Mouse (Mus musculus): ENCODE results near the gene Sema4f.
A peak's percentile ranks its signal among the peaks of the same experiment; 100 is the strongest.

Sema4f gene

DNA sequence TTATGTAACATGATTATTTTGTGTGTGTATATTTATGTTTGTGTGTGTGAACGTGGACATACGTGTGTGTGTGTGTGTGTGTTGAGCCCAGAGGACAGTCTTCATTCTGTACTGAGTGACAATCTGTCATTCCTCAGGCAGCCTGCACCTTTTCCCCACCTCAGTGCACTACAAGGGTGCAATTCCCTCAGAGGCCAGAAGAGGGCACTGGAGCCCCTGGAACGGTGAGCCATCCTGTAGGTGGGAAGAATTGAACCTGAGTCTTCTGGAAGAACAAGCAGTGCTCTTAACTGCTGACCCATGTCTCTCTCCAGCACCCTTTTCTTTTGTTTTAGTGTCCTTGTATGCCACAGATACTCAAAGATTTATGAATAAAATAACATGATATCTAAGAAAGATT, 23.7 kb downstream of the Sema4f start:
- DNase-seq (ENCODE audit: low spot score) = peak; percentile 68

DNA sequence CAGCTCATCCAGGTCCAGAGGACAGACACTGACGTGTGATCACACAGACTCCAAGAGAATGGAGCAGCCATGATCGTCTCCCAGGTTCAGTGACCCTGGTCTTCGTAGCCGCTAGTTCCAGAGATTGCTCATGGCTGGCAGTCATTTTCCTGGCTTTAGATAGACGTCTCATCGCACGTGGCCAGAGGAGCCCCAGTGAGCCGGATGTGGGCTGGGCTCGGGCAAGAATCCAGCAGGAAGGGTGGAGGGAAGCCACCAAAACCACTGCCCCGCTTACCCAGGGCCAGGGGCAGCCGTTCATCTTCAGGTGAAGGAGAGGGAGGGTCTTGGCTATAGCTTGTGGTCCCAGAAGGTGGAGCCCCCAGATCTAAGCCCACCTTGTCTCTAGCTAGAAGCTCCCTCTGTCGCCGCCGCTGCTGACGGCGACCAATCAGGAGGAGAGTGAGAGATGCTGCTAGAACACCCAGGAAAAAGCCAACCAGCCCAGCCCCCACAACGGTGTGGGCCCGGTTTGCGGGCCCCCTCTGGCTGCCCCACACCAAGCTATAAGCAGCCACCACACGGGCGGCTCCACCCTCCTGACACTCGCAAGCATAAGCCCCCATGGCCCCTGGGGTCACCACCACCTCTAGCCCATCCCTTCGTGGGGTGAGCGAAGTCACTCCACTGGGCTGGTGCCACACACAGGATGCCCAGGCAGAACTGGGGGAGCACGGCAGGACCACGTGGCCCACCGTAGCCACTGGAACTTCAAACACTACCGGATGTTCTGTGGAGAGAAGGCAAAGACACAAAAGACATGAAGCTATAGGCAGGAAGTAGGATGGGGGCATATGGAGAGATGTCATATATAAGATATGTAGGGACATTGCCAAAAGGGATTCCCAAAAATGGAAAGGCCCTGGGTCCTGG, 26.0 kb downstream of the Sema4f start:
- peak; percentile 29 for DNase-seq (ENCODE audit: low spot score)

DNA sequence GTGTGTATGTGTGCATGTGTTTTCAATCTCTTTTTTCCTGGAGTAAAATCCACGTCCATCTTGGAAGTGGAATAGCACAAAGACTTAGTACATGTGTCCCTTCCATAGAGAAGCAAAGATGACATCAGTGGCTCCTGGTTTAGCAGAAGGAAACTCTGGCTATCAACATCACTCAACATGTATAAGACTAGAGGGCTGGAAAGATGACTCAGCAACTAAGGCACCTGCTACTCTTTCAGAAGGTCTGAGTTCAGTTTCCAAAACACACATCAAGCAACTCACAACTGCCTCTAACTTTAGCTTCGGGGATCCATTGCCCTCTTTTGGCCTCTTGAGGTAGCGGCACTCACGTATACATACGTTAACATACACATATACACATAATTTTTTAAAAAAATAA, 28.3 kb downstream of the Sema4f start:
- DNase-seq (ENCODE audit: low spot score) = no peak

DNA sequence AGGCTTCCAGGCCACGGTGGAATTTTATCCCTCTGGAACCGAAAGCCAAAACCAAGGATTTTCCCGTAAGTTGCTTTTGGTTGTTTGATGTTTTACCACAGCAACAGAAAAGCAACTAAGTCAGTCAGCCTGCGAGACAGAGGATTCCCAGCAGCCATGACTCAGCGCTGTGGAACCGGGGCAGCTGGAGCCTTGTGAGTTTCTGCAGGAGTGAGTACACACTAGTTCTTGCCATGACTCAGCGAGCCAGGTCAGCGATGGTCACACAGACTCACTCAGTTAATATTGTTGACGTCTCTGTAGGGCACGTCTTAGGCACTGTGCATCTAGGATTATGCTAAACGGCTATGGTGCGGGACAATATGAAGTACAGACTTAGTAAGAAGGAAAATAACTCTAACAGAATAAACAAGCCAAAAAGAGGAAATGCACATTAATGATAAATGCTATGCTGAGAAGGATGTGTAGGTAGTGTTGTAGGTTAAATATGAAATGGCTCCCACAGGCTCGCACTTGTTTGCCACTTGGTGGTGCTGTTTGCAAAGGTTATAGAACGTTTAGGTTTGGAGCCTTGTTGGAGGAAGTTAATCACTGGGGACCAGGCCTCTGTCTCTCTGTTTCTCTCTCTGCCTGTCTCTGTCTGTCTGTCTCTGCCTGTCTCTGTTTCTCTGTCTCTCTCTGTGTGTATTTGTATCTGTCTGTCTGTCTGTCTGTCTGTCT, 30.3 kb downstream of the Sema4f start:
- peak; percentile 34 for DNase-seq (ENCODE audit: low spot score)

DNA sequence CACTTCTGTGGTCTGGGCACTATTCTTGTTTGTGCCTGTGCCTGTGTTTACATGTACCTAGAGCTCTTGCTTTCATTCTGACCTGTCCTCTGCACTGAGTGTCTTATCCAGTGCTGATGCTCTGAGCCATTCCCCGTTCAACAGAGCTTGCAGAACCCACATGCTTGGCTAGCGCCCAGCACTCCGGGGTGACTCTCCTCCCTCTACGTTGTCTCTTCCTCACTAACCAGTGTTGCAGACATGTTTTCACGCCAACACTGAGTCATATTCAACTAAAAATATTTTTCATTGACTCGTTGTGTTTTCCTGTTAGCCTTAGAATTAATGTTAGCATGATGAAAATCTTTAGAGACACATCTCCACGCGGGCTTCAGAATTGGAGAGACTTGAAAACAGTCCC, 31.5 kb downstream of the Sema4f start:
- DNase-seq (ENCODE audit: low spot score) = no peak

DNA sequence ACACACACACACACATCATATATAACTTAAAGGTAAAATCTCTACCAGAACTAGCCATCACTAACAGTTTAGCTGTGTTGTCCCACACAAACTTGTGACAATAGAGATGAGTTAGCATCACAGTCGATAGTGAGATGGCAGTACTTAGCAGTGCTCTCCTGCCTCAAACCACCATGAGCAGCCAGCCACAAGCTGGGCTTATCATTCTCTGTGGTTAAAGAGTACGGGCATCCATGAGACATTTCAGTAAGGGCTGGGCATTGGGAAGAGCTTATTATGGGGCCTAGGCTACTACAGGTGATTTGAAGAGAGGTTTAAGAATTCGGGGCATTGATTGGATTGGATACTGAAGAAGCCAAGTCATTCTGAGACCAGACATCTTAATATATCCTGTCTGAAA, 32.6 kb downstream of the Sema4f start:
- no peak for DNase-seq (ENCODE audit: low spot score)

DNA sequence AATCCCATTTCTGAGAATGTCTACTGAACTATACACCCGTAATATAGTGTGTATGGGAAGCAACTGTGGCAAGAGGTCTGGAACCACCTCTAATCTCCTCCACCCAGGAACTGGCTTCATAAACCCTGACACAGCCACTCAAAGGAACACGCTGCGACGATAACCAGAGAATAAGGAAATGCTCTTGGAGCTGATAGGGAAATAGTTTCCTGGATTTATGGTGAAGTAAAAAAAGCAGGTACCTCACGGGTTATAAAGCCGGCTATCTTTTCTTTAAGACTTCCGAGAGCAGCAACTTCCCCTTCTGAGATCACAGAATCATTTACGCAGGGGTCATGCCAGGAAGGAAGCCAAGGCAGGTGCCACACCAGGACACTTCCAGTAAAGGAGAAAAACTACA, 37.0 kb downstream of the Sema4f start:
- no peak for DNase-seq (ENCODE audit: low spot score)

DNA sequence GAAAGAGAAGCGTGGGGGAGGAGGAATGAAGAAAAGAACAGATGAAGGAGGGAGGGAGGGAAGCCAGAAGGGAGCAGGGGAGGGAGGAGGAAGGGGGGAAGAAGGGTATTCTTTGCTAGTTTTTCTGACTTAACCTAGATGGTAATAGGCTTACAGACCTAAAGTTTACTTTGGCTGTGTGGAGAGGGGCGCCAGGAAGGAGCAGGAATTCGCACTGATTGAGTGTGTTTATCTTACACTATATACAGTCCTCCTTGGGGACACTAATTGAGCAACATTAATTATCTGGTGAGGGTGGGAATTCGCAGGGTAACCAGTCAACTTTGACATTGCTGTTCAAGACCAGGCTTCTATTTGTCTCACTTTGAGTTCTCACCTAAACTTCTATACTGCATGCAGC, 40.8 kb downstream of the Sema4f start:
- DNase-seq (ENCODE audit: low spot score) = no peak

DNA sequence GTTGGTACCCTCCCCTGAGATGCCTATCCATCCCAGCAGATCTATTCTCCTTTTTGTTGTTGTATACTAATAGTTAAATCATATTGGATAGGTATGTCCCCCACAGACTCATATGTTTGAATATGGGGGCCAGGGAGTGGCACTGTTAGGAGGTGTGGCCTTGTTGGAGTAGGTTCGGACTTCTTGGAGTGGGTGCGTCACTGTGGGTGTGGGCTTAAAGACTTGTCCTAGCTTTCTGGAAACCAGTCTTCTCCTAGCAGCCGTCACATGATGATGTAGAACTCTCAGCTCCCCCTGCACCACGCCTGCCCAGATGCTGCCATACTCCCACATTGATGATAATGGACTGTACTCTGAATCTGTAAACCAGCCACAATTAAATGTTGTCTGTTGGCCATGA, 41.3 kb downstream of the Sema4f start:
- no peak for DNase-seq (ENCODE audit: low spot score)

DNA sequence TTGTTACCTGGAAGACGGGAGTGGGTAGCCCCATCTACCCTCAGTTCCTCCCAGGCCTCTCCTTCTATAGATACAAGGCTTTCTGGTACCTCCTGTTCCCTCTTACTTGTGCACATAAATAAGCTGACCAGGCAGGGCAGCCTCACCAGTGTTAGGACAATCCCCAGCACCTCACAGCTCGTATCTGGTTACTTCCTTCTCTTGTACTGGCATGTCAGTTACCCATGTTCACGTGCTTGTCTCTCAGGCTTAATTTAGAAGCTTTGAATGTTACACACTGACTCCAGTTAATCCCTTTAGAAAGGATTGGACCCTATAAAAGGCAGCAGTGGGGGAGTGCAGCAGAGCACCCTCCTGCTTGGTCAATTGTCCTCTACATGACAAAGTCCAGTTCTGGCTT, 42.3 kb downstream of the Sema4f start:
- no peak for DNase-seq (ENCODE audit: low spot score)

DNA sequence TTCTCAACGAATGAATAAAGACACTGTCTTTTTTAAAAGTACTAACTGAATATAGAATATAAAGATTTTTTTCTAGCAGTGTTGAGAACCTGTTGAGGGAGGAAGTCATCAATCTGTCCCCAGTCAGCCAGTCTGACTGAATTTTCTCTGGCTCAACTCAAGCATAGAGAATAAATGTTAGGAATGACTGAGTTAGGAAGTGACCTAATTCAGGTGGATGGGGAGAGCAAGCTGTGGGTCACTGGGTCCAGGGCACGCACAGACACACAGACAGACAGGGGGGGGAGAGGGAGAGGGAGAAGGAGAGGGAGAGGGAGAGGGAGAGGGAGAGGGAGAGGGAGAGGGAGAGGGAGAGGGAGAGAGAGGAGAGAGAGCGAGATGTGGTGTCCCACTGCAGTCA, 46.2 kb downstream of the Sema4f start:
- DNase-seq (ENCODE audit: low spot score) = no peak

DNA sequence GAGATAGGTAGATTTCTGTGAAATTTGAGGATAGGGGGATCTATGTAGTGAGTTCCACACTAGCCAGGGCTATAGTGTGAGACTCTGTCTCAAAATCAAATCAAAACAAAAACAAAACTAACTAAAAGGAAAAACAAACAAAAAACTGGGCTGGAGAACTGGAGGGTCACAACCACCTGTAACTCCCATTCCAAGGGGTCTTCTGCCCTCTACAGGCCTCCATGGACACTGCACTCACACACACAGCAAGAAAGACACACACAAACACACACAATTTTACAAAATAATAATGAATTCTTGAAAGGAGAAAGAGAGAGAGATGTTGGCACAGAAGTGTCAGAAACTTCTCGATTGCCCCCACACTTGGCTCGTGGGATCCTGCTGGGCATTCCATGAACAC, 47.0 kb downstream of the Sema4f start:
- no peak for DNase-seq (ENCODE audit: low spot score)

DNA sequence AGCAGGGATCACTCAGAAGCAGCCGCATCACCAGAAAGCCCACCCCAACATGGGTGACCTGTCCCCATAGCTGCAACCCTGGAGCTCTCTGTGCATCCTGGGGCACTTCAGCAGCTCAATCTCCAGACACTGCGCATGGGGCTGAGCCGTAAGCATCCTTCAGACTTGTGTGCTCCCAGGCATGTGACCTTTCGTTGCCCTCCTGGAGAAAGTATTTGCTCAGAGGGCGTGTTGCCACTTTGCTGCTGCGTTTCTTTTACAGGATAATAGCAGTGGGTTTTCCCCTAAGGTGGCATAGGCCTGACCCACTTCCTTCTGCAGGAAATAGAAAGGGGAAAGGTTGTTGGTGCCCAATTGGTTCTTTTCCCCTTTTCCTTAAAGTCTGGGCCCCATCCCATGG, 48.1 kb downstream of the Sema4f start:
- peak; percentile 55 for DNase-seq (ENCODE audit: low spot score)

DNA sequence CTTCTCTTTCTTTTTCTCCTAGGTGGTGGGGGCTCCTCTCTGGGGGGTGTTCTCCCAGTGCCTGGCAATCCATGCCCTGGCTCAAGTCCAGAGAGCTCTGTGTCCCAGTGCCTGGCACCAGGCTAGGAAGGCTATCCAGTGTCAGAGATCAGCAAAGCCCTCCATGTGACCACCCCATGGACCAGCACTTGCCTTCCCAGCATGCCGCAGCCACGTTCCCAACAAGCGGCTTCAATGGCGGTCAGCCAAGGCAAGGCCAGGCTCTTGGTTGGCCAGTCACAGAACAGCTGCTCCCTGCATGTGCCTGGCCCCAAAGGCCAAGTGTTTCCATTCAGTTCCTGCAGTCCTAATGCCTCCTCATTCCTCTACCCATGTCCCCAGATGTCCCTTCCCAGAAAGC, 53.2 kb downstream of the Sema4f start:
- no peak for DNase-seq (ENCODE audit: low spot score)

DNA sequence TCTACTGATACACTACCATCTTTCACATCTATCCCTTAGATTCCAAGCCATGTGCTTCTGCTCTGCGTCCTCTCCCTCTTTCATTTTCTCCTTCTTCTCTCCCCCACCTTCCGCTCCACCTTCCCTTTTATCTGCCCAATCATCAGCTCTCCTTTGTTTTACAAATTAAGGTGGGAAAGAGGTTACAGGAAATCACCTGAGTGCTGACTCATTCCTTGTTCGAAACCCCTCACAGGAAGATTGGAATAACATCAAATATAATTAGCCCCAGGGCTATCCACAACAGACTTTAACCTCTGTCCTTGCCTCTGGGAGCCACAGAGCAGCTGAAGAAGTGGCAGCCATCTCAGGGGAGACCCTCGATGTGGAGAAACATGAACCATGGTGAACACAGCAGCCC, 53.7 kb downstream of the Sema4f start:
- no peak for DNase-seq (ENCODE audit: low spot score)

DNA sequence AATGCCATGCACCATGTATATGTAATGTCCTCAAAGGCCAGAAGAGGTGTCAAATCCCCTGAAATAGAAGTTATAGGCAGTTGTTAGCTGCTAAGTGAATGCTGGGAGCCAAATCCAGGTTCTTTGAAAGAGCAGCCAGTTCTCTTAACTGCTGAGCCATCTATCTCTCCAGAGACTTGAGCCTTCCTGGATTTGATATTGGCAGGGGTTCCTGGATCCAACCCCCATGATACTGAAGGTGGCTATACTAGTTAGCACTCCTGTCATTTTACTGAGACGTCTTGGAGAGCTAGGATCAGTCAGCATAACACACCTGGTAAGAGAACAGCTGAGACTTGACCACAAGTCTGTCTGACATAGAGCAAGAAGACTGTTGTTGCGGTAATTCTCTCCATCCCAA, 54.1 kb downstream of the Sema4f start:
- DNase-seq (ENCODE audit: low spot score) = no peak

DNA sequence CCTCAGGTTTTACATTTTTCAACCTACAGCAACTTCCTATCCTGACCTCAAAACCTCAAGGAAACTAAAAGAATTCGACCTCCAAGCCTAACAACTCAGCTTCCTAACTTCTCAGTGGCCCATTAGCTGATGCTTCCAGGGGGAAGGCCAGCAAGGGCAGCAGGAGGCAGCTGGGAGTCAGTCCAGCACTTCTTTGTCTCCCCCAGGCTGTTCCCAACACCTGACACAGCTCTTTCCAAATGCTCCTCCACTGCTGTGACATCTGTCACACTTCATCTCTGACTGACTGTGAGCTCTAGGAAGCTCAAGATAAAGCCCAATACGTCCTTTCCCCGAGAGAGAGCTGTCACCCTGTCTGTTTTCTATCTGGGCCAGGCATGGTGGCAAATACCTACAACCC, 55.0 kb downstream of the Sema4f start:
- no peak for DNase-seq (ENCODE audit: low spot score)

DNA sequence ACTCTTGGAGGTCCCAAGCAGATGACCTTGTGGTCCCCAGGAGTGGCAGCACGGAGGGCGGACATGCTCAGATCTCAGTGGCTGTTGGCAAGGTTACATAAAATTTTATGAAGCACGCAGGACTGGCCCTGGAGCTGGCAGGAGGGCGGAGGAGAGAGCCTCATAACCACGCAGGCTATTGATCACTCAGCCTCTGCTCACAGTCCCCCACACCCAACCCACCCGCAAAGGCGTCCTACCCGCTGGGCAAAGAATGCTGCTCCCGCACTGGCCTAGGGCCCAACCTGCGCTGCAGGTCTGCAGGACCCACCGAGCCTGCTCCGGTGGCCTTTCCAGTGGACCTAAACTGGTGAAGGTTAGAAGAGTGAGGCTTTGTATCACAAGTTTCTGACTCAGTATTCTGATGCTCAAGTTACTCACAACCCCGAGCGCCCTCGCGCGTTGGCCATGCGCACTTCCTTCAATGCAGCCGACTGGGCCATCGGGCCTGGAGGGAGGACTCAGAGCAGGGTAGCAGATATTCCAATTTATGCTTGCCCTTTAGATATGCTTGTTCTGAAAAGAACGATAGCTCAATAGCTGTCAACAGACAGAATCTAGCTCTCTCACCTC, 58.0 kb downstream of the Sema4f start:
- DNase-seq (ENCODE audit: low spot score) = peak; percentile 69

DNA sequence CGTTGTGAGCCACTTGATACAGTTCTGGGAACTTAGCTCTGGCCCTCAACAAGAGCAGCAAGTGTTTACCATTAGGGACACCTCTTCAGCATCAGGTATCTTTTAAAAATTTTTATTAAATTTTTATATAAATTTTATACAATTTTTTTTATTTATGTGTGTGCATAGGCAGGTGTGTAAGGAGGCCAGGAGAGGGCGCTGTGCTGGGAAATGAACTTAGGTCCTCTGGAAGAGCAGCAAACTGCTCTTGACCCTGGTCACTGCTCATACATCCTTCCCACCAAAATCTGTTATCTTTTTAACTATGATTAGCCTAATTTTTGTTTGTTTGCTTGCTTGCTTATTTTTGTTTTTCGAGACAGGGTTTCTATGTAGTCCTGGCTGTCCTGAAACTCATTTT, 58.8 kb downstream of the Sema4f start:
- DNase-seq (ENCODE audit: low spot score) = no peak

DNA sequence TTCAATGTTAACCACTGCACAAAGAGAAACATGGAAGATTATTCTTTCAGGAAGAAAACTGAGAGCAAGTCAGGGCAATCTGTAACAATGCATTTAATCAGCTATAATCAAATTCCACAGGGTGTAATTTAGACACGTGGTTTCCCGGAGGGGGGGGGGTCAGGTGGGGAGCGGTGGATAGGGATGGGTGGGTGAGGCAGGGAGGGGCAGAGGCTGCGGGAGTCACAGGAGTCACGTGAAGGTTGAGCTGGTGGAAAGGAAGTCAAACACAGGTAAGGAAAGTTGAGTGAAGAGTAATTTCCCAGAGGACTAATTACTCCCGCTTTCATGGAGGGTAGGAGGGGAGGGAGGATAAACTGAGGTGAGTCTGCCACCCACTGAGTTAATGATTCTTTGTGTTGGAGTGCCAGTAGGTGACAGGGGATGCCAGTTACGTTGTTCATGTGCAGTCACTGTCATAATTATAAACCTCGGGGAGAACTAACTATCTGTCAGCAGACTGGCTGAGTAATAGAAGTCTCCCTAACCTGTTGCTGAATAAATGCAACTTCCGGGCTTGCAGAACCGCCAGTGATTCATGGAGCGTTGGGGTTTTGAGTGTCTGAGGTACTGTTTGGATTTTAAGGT, 60.0 kb downstream of the Sema4f start:
- DNase-seq (ENCODE audit: low spot score) = peak; percentile 23

DNA sequence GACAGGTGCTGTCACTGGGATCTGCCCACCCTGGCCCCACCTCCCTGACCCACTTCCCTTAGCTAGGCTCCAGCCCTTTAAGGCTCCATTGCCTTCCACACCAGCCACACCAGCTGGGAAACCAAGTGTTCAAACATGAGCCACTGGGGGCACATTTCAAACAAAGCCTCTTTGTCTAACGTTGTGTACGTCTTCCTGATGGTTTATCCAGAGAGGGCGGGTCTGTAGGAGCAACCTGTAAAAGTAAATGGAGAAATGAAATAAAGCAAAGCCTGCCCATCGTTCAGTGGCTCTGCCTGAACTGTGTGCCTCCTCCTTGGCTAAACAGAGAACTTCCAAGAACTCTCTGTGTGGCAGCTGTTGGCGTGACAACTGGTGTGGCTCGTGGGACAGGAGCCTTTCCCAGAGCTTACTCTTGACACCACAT, 64.0 kb downstream of the Sema4f start:
- no peak for DNase-seq (ENCODE audit: low spot score)

DNA sequence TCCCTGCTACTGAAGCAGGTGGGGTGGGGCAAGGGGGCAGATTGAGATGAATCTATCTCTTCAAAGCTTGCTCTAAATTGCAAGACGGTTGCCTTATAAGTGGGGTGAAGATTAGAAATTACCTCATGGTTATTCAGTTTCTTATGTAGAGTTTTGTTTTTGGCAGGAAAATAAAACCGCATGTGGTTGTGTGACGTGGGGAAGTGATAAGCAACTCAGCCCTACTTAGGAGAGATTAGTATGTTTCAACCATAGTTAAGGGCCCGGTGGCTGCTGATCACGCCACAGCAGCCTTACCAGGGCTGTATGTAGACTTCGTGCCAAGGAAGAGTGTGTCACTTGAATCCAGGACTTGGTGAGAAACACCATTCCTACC, 67.2 kb downstream of the Sema4f start:
- DNase-seq (ENCODE audit: low spot score) = no peak
